Mouse (Mus musculus): ENCODE data around the gene Fscn1. TPM values are rescaled to one million over a fixed set of nuclear protein-coding genes. Genes with fewer than 3 reads are reported as not detected.
A peak's percentile ranks its signal among the peaks of the same experiment; 100 is the strongest.

Fscn1 gene
- polyA plus RNA-seq (2014; fragmentation: Nextera tagmentation; extraction: Ambion mirVana) = 566 and 605 TPM in 2 replicates

DNA sequence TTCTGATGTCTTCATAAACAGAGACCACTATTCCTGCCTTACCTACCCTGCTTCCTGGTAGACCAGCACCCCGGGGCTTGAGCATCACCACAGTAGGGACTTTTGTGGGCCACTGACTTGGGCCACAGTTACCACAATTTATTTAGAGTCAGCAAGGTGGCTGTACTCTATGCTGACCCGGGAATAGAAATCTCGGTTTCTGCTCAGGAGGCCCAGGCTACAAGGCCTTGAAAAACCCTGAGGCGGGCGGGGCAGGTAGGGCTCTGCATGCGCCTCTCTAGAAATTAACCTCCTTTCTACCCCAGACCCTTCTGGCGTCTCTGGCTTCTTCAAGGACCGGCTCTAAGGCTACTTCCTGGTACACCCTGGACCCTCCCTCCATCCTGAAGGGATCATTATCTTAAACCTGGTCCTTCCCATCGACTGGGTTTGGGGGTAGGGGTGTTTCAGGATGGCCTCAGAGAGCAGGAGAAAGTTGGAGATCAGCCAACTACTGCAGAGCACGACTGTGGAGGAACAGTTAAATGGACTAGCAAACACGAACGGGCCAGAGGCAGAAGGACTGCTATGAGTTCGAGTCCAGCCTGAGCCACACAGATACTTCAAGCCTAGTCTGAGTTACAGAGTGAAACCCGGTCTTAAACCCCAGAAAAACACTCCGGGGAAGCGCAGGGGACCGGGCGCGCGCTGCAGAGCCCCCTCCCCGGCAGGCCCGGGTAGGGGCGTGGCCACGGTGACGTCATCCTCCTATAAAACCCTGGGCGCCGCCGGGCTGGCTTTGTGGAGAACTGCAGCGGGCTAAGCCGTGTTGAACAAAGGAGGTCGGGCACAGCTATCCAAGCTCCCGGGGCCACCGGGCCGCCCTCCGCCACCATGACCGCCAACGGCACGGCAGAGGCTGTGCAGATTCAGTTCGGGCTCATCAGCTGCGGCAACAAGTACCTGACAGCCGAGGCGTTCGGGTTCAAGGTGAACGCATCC lies at the start of gene Fscn1:
TSS of gene Fscn1 (plus strand) at position 768 of the 981 bp plus-strand sequence.
- peak; percentile 100 for DNase-seq (ENCODE audit: low spot score, missing footprints)
- no peaks in the 10 kb centered on the region for H3K36me3 ChIP-seq (ENCODE audit: control insufficient read depth, insufficient read depth, low read length)
- peak within 1 kb of the TSS; percentile 91 for H3K4me3 ChIP-seq (ENCODE audit: low read depth, low read length)
- peak within 1 kb of the TSS; percentile 98 for H3K27ac ChIP-seq (ENCODE audit: low read depth, low read length)
- ATAC-seq (ENCODE audit: low FRiP score) = peak; percentile 68
- no peaks in the 10 kb centered on the region for H3K27me3 ChIP-seq (ENCODE audit: control insufficient read depth, insufficient read depth, low read length)
- H3K4me1 ChIP-seq (ENCODE audit: control insufficient read depth, insufficient read depth, low read length) = peaks cover 24% of the 10 kb centered on the region
- no peaks in the 10 kb centered on the region for H3K9me3 ChIP-seq (ENCODE audit: control insufficient read depth, low read length)
- peak within 1 kb of the TSS; percentile 91 for H3K4me2 ChIP-seq
- WGBS = 8% methylated on average over 44 of the region's 44 CpGs
- peak within 1 kb of the TSS; percentile 98 for H3K9ac ChIP-seq (ENCODE audit: low read length)

- ATAC-seq (ENCODE audit: low FRiP score) = no peak
- WGBS = 84% methylated on average over 2 of the region's 2 CpGs
- Histone ChIP-seq H3K4me3 (ENCODE audit: low read depth, low read length) (no peak overlapping the region), H3K9ac (ENCODE audit: low read length) (no peak overlapping the region), H3K4me2 (no peak overlapping the region), H3K36me3 (ENCODE audit: control insufficient read depth, insufficient read depth, low read length) (no peaks in the 10 kb centered on the region), H3K9me3 (ENCODE audit: control insufficient read depth, low read length) (no peaks in the 10 kb centered on the region), H3K4me1 (ENCODE audit: control insufficient read depth, insufficient read depth, low read length) (peaks cover 14% of the 10 kb centered on the region), H3K27ac (ENCODE audit: low read depth, low read length) (no peak overlapping the region), H3K27me3 (ENCODE audit: control insufficient read depth, insufficient read depth, low read length) (no peaks in the 10 kb centered on the region)
- no peak for DNase-seq (ENCODE audit: low spot score, missing footprints)
These were observed 48.5 kb upstream of the Fscn1 start for GRCm38 (mm10) chr5:142911629-142912028.

DNA sequence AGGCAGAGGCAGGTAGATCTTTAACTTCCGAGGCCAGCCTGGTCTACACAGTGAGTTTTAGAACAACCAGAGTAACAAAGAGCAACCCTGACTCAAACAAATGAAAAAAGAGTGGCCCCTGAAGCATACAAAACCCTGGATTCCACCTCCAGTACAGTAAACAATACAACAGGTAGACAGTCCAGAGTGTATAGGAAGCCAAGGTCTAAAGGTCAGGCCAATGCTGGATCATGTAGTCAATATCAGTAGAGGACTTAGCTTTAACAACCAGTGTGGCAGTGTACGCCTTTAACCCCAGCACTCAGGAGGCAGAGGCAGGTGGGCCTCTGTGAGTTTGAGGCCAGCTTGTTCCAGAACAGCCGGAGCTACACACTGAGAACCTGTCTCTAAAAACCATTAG lies 47.8 kb upstream of the Fscn1 start:
- 87% methylated on average over 3 of the region's 3 CpGs for WGBS
- Histone ChIP-seq H3K36me3 (ENCODE audit: control insufficient read depth, insufficient read depth, low read length) (no peaks in the 10 kb centered on the region), H3K4me2 (no peak overlapping the region), H3K4me3 (ENCODE audit: low read depth, low read length) (no peak overlapping the region), H3K27me3 (ENCODE audit: control insufficient read depth, insufficient read depth, low read length) (no peaks in the 10 kb centered on the region), H3K27ac (ENCODE audit: low read depth, low read length) (no peak overlapping the region), H3K4me1 (ENCODE audit: control insufficient read depth, insufficient read depth, low read length) (peaks cover 9% of the 10 kb centered on the region), H3K9me3 (ENCODE audit: control insufficient read depth, low read length) (no peaks in the 10 kb centered on the region), H3K9ac (ENCODE audit: low read length) (no peak overlapping the region)
- ATAC-seq (ENCODE audit: low FRiP score) = no peak
- no peak for DNase-seq (ENCODE audit: low spot score, missing footprints)

DNA sequence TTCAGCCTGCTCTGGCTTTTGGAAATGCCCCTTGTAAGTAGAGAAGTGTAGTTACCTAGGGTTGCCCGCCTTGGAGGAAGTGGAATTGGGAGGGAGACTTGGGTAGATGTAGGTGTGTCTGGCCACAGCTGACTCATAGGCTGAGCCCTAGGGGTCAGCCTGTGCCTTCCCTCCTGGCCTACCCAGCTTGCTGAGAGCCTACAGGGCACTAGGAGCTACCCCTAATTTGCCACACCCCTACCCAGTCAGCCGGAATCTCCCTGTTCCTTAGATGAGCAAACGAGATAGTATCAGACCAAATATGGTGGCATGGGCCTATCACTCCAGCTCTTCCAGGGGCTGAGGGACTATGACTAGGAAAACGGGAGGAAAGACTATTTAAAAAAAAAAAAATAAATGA lies 47.4 kb upstream of the Fscn1 start:
- H3K9me3 ChIP-seq (ENCODE audit: control insufficient read depth, low read length) = no peaks in the 10 kb centered on the region

DNA sequence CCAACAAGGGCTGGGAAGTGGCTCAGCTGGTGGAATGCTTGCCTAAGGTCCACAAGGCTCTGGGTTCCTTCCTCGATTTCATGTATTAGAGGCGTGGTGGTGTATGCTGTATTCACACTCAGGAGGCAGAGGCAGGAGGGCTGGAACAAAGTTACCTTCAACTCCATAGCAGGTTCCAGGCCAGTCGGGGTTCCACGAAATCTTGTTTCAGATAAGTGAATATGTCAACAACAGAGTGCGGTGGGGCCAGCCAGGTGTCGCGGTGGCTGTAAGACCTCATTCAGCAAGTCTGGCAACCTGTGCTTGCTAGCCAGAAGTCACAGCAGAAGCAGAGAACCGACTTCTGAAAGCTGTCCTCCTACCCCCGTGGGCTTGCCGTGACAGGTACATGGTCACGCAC lies 44.9 kb upstream of the Fscn1 start:
- Histone ChIP-seq H3K27me3 (ENCODE audit: control insufficient read depth, insufficient read depth, low read length) (no peaks in the 10 kb centered on the region), H3K4me2 (no peak overlapping the region), H3K4me1 (ENCODE audit: control insufficient read depth, insufficient read depth, low read length) (no peaks in the 10 kb centered on the region), H3K36me3 (ENCODE audit: control insufficient read depth, insufficient read depth, low read length) (no peaks in the 10 kb centered on the region), H3K27ac (ENCODE audit: low read depth, low read length) (no peak overlapping the region), H3K9ac (ENCODE audit: low read length) (no peak overlapping the region), H3K9me3 (ENCODE audit: control insufficient read depth, low read length) (no peaks in the 10 kb centered on the region), H3K4me3 (ENCODE audit: low read depth, low read length) (no peak overlapping the region)
- DNase-seq (ENCODE audit: low spot score, missing footprints) (no peak), ATAC-seq (ENCODE audit: low FRiP score) (no peak)
- 94% methylated on average over 11 of the region's 11 CpGs for WGBS

More for the DNA sequence above, 47.4 kb upstream of the Fscn1 start:
- H3K4me2 ChIP-seq = no peak overlapping the region
- no peak for DNase-seq (ENCODE audit: low spot score, missing footprints)
- H3K27ac ChIP-seq (ENCODE audit: low read depth, low read length) = no peak overlapping the region
- H3K4me3 ChIP-seq (ENCODE audit: low read depth, low read length) = no peak overlapping the region
- no peaks in the 10 kb centered on the region for H3K27me3 ChIP-seq (ENCODE audit: control insufficient read depth, insufficient read depth, low read length)
- no peak for ATAC-seq (ENCODE audit: low FRiP score)
- H3K36me3 ChIP-seq (ENCODE audit: control insufficient read depth, insufficient read depth, low read length) = no peaks in the 10 kb centered on the region
- no peak overlapping the region for H3K9ac ChIP-seq (ENCODE audit: low read length)
- WGBS = 88% methylated on average over 4 of the region's 4 CpGs
- peaks cover 5% of the 10 kb centered on the region for H3K4me1 ChIP-seq (ENCODE audit: control insufficient read depth, insufficient read depth, low read length)

DNA sequence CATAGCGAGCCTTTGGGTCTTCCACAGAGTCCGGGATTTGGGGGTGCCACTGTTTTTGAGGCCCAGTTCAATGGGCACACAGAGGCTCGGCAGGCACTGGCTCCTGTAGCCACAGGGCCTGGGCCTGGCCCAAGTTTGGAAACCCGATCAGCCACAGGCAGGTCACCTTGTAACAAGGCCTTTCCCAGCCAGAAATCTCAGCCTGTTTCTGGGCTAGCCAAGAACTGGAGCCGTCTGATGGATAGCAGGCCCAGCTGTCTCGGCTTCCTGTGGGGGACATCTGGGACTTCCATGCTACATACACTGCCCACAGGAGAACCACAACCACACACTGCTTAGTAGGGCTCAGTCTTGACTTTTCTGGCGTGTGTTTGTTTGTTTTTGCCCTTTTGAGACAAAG lies 43.5 kb upstream of the Fscn1 start:
- ATAC-seq (ENCODE audit: low FRiP score) (no peak), DNase-seq (ENCODE audit: low spot score, missing footprints) (no peak)
- H3K27me3 ChIP-seq (ENCODE audit: control insufficient read depth, insufficient read depth, low read length) = no peaks in the 10 kb centered on the region
- H3K9ac ChIP-seq (ENCODE audit: low read length) = no peak overlapping the region
- no peaks in the 10 kb centered on the region for H3K9me3 ChIP-seq (ENCODE audit: control insufficient read depth, low read length)
- no peak overlapping the region for H3K4me2 ChIP-seq
- H3K4me1 ChIP-seq (ENCODE audit: control insufficient read depth, insufficient read depth, low read length) = no peaks in the 10 kb centered on the region
- H3K36me3 ChIP-seq (ENCODE audit: control insufficient read depth, insufficient read depth, low read length) = no peaks in the 10 kb centered on the region
- WGBS = 83% methylated on average over 7 of the region's 7 CpGs
- H3K4me3 ChIP-seq (ENCODE audit: low read depth, low read length) = no peak overlapping the region
- H3K27ac ChIP-seq (ENCODE audit: low read depth, low read length) = no peak overlapping the region

- Histone ChIP-seq H3K4me2 (no peak overlapping the region), H3K27me3 (ENCODE audit: control insufficient read depth, insufficient read depth, low read length) (no peaks in the 10 kb centered on the region), H3K27ac (ENCODE audit: low read depth, low read length) (no peak overlapping the region), H3K4me3 (ENCODE audit: low read depth, low read length) (no peak overlapping the region), H3K4me1 (ENCODE audit: control insufficient read depth, insufficient read depth, low read length) (no peaks in the 10 kb centered on the region), H3K9ac (ENCODE audit: low read length) (no peak overlapping the region), H3K9me3 (ENCODE audit: control insufficient read depth, low read length) (no peaks in the 10 kb centered on the region), H3K36me3 (ENCODE audit: control insufficient read depth, insufficient read depth, low read length) (no peaks in the 10 kb centered on the region)
- no peak for ATAC-seq (ENCODE audit: low FRiP score)
- no peak for DNase-seq (ENCODE audit: low spot score, missing footprints)
- 96% methylated on average over 8 of the region's 8 CpGs for WGBS
These were observed 42.7 kb upstream of the Fscn1 start for GRCm38 (mm10) chr5:142917402-142917801.

GRCm38 (mm10) chr5:142920311-142921073 lies 39.7 kb upstream of the Fscn1 start:
- no peak overlapping the region for H3K27ac ChIP-seq (ENCODE audit: low read depth, low read length)

GRCm38 (mm10) chr5:142921074-142921459 lies 39.1 kb upstream of the Fscn1 start:
- H3K27me3 ChIP-seq (ENCODE audit: control insufficient read depth, insufficient read depth, low read length) = no peaks in the 10 kb centered on the region
- H3K9ac ChIP-seq (ENCODE audit: low read length) = no peak overlapping the region
- no peak overlapping the region for H3K27ac ChIP-seq (ENCODE audit: low read depth, low read length)
- WGBS = 85% methylated on average over 6 of the region's 6 CpGs
- H3K4me2 ChIP-seq = no peak overlapping the region
- no peak overlapping the region for H3K4me3 ChIP-seq (ENCODE audit: low read depth, low read length)
- H3K36me3 ChIP-seq (ENCODE audit: control insufficient read depth, insufficient read depth, low read length) = no peaks in the 10 kb centered on the region
- no peaks in the 10 kb centered on the region for H3K4me1 ChIP-seq (ENCODE audit: control insufficient read depth, insufficient read depth, low read length)
- ATAC-seq (ENCODE audit: low FRiP score) = no peak
- DNase-seq (ENCODE audit: low spot score, missing footprints) = no peak
- H3K9me3 ChIP-seq (ENCODE audit: control insufficient read depth, low read length) = no peaks in the 10 kb centered on the region

More at GRCm38 (mm10) chr5:142920311-142921073, 39.7 kb upstream of the Fscn1 start:
- Histone ChIP-seq H3K36me3 (ENCODE audit: control insufficient read depth, insufficient read depth, low read length) (no peaks in the 10 kb centered on the region), H3K27me3 (ENCODE audit: control insufficient read depth, insufficient read depth, low read length) (no peaks in the 10 kb centered on the region), H3K9me3 (ENCODE audit: control insufficient read depth, low read length) (no peaks in the 10 kb centered on the region), H3K9ac (ENCODE audit: low read length) (no peak overlapping the region), H3K4me3 (ENCODE audit: low read depth, low read length) (no peak overlapping the region), H3K4me1 (ENCODE audit: control insufficient read depth, insufficient read depth, low read length) (no peaks in the 10 kb centered on the region), H3K4me2 (no peak overlapping the region)
- ATAC-seq (ENCODE audit: low FRiP score) (no peak), DNase-seq (ENCODE audit: low spot score, missing footprints) (no peak)
- 69% methylated on average over 8 of the region's 8 CpGs for WGBS
